Mouse (Mus musculus) A20 (cell line): ENCODE measurements at regions not wholly inside any gene's neighbourhood (a gene's known extent, or its start where the extent isn't known, plus 50 kb on each side); places are given as distances from the start of the nearest gene placed in this dataset.
"Not testable (repeated sequence)": the region's sequence is repeated elsewhere in the genome, so short reads cannot be mapped to it uniquely, and the experiment has no call there.

Source experiments
- DNase-seq: peaks from one replicate; pipeline ENCODE4 v3.0.0-alpha.2; 2011; ENCODE audit warnings: low read depth, low spot score

DNA sequence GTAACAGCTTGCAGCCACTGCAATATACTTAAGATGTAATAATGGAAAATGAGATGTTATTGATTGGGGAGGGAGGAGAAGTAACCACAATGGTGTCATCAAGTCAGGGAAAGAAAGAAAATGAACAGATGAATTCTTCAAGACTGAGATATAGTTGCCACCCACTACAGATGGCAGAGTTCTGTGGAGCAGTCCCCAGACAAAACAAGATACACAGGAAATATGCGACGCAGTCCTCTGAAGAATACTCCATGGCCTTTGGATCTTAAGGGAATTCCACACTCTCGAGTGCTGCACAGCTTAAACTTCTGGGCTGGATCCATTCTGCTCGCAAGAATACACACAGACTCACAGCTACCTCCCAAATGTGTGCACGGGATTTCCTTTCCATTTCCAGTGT is 113.4 kb downstream of the Sox4 start:
- no peak for DNase-seq

GRCm38 (mm10) chr13:28839084-28839483 is 114.4 kb downstream of the Sox4 start:
- DNase-seq = no peak

- no peak for DNase-seq
Measured at GRCm38 (mm10) chr13:28838216-28838615, 115.3 kb downstream of the Sox4 start.

DNA sequence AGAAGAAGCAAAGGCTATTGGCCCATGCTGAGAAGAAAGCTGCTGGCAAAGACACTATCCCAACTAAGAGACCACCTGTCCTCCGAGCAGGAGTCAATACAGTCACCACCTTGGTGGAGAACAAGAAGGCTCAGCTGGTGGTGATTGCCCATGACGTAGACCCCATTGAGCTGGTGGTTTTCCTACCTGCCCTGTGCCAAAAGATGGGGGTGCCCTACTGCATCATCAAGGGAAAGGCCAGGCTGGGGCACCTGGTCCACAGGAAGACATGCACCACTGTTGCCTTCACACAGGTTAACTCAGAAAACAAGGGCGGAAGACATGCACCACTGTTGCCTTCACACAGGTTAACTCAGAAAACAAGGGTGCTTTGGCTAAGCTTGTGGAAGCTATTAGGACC is 116.3 kb downstream of the Sox4 start:
- DNase-seq = not testable (repeated sequence)

DNA sequence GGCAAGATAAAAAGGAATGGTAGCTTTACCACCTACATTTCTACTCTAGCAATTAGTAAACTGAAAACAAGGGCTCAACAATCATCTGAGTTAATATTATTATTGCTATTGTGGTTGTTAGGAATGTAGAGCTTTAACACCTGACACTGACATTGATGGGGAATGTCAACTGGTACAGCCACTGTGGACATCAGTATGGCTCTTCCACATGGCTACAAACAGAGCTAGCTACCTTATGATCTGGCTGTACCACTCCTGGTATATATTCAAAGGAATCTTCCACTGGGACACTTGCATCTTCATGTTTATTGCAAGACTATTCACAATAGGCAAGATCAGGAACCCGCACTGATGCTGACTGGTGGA is 119.8 kb downstream of the Sox4 start:
- no peak for DNase-seq

DNA sequence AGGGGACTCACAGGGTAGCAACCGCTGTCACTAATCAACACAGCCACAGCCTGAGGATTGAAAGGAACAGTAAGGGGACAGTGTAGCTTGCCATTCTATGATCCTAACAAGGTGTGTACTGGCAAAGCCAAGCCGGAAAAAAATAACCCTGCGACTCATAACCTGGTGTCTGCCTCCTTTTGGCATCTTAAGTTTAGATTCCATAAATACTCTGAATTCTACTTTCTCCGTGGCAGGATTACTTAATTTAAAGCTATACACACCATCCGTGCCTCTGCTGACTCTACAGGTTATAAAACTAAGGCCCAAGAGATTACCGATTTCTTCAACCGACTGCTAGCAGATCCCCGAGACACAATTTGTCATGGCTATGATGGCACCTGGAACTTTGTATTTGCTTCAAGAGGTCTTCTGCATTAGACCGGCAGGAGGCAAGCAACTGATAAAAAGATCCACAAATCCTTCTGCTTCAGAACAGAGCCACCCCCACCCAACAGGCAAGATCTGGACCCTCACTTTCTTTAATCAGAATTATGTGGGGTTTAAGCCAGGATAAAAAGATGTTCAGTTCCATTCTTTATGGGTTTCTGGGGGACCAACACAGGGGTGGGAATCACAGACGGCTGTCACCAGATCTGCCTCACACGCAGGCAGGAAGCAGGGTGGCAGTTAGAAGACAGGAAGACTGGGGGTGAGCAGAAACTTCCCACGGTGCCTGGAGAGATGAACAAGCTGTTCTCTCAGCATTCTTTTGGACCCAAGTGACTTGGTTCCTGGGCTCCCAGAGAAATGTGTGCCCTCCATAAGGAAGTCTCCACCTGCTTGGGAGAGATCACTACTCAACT is 120.4 kb downstream of the Sox4 start:
- no peak for DNase-seq

DNA sequence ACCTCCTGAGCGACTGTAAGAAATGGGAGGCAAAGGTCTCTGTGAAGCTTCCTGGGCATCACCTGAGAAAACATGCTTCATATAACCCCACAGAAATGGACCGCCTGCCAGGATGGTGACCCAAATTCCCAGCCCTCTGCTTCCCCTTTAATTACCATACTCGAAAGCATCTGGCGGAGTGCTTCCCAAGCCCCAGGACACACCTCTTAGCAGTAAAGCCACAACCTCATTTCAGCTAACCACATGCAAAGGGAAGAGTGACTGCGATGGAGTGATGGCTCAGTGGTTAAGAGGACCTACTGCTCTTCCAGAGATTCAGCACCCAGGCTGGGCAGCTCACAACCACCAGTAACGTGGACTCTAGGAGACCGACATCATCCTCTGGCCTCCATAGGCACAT is 127.2 kb downstream of the Sox4 start:
- no peak for DNase-seq

- DNase-seq = no peak
Measured at GRCm38 (mm10) chr13:28823985-28824384, 129.5 kb downstream of the Sox4 start.

- no peak for DNase-seq
Measured at GRCm38 (mm10) chr13:28823311-28823880, 130.1 kb downstream of the Sox4 start.

GRCm38 (mm10) chr13:28820868-28821533 is 132.5 kb downstream of the Sox4 start:
- no peak for DNase-seq

- no peak for DNase-seq
Measured at GRCm38 (mm10) chr13:28814127-28814526, 139.4 kb downstream of the Sox4 start.

- no peak for DNase-seq
Measured at GRCm38 (mm10) chr13:28811667-28812575, 141.6 kb downstream of the Sox4 start.

DNA sequence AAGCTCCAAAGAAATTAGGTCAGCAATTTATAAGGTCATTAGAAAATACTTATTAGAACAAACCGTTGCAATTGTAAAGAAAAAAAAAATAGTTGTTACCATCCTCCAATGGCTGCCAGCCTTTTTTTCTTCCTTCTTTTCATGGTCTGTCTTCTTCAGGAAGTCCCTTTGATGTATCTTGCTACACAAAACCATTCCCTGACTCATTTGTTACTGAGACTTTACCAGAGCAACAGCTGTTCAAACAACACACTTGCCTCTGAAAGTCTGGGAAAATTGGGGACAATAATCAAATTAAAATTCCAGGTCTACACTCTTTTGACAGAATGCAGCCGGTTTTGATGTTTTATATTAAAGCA is 142.5 kb downstream of the Sox4 start:
- DNase-seq = no peak

GRCm38 (mm10) chr13:28810326-28811080 is 143.0 kb downstream of the Sox4 start:
- DNase-seq = no peak

DNA sequence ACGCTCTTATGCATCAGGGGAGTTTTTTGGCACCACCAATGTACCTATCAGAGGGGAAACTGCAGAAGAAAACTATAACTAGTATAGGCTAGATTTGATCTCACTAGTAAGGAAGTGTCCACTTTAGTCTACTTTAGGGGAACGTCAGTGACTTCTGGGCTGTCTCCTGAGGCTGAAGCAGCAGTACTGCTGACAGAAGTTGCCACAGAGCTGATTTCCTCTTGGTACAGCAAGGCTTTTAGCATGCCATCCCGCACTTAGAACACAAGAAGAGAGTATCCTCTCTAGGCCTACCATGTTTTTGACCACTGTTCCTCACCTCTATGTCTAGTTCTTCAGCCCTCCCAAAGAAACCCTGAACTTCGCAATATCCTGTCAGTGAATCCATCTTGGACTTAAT is 148.2 kb downstream of the Sox4 start:
- DNase-seq = no peak

DNA sequence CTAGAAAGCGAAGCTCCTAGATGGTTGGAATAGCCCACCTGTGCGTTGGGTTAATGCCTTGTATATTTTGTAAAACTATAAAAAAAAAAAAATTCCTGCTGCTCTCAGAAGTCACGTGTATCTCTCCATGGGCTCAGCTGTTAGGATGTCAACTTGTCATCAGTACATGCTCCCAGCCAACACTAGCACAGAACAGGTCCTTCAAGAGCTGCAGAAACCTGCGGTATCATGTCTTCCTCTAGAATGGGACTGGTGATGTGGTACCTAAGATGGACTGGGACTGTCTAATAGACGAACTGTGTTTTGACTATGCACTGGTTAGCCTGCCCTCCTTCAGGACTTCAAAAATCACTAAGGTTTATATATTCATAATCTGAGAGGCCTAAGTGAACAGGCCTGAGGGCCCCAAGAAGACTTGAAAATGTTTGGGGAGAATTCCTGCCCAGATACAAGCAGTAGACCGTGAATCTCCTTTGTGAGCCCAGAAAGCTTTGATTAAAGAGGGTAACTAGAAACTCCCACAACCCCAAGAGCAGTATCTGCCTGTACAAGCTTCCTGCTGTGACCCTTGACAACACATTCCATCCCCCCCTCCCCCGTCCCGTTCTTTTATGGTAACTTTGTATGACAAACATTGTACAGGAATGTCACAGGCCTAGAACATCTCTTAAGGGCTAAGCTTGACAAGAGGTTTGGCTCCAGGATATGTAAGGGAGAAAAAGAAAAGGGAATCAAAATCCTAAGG is 152.1 kb downstream of the Sox4 start:
- DNase-seq = no peak

- no peak for DNase-seq
Measured at GRCm38 (mm10) chr13:28800676-28801075, 152.8 kb downstream of the Sox4 start.

DNA sequence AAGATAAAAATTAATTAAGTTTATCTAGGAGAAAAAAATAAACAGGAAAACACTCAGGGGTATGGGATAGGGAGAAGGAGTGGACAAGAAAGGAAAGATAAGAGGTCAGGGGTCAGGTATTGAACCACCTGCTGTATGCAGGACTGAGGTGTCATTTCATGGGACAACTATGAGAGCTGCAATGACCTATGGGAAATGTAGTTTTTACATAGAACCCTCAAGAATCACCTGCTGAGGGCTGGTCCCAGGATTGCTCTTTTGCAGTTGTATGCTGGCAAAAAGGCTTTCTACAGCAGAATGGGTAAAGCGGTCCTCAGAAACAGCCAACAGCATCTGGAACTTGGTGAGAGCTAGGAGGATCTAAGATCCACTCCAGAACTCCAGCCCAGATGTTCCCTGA is 154.0 kb downstream of the Sox4 start:
- no peak for DNase-seq

DNA sequence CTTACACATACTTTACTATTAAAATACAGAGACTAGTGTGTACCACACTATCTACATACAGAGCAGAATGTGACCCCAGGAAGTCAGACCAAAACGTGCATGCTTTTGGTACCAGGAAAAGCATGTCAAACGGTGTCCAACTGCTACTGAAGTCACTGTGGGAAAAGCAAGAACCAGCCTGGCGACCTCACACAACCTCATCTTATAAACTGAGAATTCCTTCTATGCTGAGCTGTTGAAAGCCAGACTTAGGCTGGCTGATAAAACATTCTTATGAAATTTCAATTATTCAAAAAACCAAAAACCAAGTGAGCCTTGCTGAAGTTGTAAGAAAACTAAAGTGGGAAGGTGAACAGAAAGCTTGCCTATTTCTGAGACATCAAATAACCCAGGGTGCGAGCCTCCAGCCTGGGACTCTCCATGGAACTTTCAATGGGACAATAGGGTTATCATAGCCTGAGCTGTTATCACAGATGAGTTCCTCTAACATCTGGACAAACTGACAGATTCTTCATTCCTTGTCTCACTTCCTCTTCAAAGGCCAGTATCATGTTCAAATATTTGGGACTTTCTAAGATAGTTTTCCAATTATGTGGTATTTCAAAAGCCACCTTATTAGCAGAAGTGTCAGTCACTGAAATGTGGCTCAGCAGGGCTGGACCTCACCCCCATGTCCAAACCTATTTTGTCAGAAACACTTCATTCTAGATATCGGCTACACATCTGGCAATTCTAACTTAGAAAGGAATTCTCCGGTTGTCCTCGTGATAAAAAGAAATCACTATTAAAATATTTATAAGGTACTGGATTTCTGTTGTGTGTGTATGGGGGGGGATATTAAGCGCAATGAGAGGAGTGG is 155.7 kb downstream of the Sox4 start:
- DNase-seq = no peak

DNA sequence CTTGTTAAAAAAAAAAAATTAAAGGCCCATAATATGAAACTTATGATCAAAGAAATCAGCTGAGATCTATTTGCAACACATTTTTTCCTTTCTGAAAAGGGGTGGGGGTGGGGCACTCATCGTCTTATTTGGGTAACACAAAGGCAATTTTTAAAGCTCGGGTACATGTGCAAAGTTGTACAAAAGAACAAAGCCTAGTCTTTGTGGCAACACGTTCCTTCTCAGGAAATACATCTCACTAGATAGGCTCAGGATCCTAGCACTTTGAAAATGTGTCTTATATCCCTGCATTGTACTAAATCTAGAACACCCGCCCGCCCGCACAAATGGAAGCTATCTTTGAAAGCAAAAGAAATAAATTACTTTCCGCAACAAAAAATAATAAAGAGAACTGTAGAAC is 158.2 kb downstream of the Sox4 start:
- no peak for DNase-seq
